Mouse (Mus musculus) MEL (cell line): Measurements from ENCODE around the gene Pdzd2. TPM values are rescaled to one million over a fixed set of nuclear protein-coding genes. Genes with fewer than 3 reads are reported as not detected.

Source experiments
- DNase-seq: peaks from one replicate; pipeline ENCODE4 v3.0.0; 2011; ENCODE audit warnings: low read depth, low spot score
- H3K27ac ChIP-seq: 2 replicates; pipeline ENCODE4 v1.5.1; 2012; ENCODE audit warnings: low read depth, mild to moderate bottlenecking, control low read depth, low read length, moderate library complexity; ENCODE audit not compliant: control insufficient read depth
- H3K27me3 ChIP-seq, 2 experiments: fragments of 150-350 bp in 1 of 2; sonication (generic) in 1 of 2; 2 replicates each; pipeline ENCODE4 v1.6.1; 2012; ENCODE audit warnings: low read length in 2 of 2, mild to moderate bottlenecking in 2 of 2, improper control_type of control experiment in 1 of 2, moderate library complexity in 1 of 2; ENCODE audit not compliant: insufficient read depth in 2 of 2, control insufficient read depth in 1 of 2
- H3K36me3 ChIP-seq, 2 experiments: 2 replicates each; pipeline ENCODE4 v1.6.1; 2012 to 2014; ENCODE audit warnings: low read length in 2 of 2, improper control_type of control experiment in 1 of 2, inconsistent platforms in 1 of 2, mild to moderate bottlenecking in 1 of 2; ENCODE audit not compliant: insufficient read depth in 2 of 2, control insufficient read depth in 1 of 2
- H3K4me1 ChIP-seq, 2 experiments: fragments of 150-350 bp in 1 of 2; sonication (generic) in 1 of 2; 2 replicates each; pipeline ENCODE4 v1.6.1; 2012; ENCODE audit warnings: low read length in 2 of 2, improper control_type of control experiment in 1 of 2, mild to moderate bottlenecking in 1 of 2; ENCODE audit not compliant: insufficient read depth in 2 of 2, control insufficient read depth in 1 of 2
- H3K4me3 ChIP-seq, 2 experiments: fragments of 150-350 bp in 1 of 2; sonication (generic) in 1 of 2; 2 replicates each; pipeline ENCODE4 v1.5.1; 2012; ENCODE audit warnings: low read depth in 2 of 2, low read length in 2 of 2, mild to moderate bottlenecking in 2 of 2, moderate library complexity in 2 of 2, control low read depth in 1 of 2, improper control_type of control experiment in 1 of 2; ENCODE audit not compliant: control insufficient read depth in 1 of 2, insufficient read depth in 1 of 2
- H3K79me2 ChIP-seq: 2 replicates; pipeline ENCODE4 v1.6.1; 2012; ENCODE audit warnings: mild to moderate bottlenecking, low read length, moderate library complexity; ENCODE audit not compliant: control insufficient read depth, poor library complexity, insufficient read depth
- H3K9ac ChIP-seq: 2 replicates; pipeline ENCODE4 v1.6.1; 2012; ENCODE audit warnings: low read depth, mild to moderate bottlenecking, control low read depth, low read length, moderate library complexity; ENCODE audit not compliant: control insufficient read depth, poor library complexity, severe bottlenecking
- H3K9me3 ChIP-seq: fragments of 150-350 bp; sonication (generic); replicated peaks from 2 replicates; pipeline ENCODE4 v1.6.1; 2012; ENCODE audit warnings: mild to moderate bottlenecking, low read length, improper control_type of control experiment, moderate library complexity; ENCODE audit not compliant: insufficient read depth
- CHD1 ChIP-seq: IDR thresholded peaks from 2 replicates; pipeline ENCODE4 v1.6.1; 2012; ENCODE audit warnings: low read depth, mild to moderate bottlenecking, inconsistent platforms, low read length, improper control_type of control experiment
- CHD2 ChIP-seq: IDR thresholded peaks from 2 replicates; pipeline ENCODE4 v1.6.1; 2011; ENCODE audit warnings: low read length, improper control_type of control experiment
- E2F4 ChIP-seq: IDR thresholded peaks from 2 replicates; pipeline ENCODE4 v1.6.1; 2011; ENCODE audit warnings: low read depth, low read length, improper control_type of control experiment, borderline replicate concordance
- ELF1 ChIP-seq: IDR thresholded peaks from 2 replicates; pipeline ENCODE4 v1.6.1; 2014; ENCODE audit warnings: low read depth, mild to moderate bottlenecking, inconsistent platforms, low read length, improper control_type of control experiment, moderate library complexity
- GABPA ChIP-seq: IDR thresholded peaks from 2 replicates; pipeline ENCODE4 v1.6.1; 2012; ENCODE audit warnings: low read depth, mild to moderate bottlenecking, inconsistent platforms, low read length, improper control_type of control experiment, moderate library complexity
- KAT2A ChIP-seq: conservative IDR thresholded peaks from 2 replicates; pipeline ENCODE4 v1.6.1; 2012; ENCODE audit warnings: low read depth, low read length, improper control_type of control experiment, inconsistent platforms
- MAFK ChIP-seq: IDR thresholded peaks from 2 replicates; pipeline ENCODE4 v1.6.1; 2011; ENCODE audit warnings: low read depth, mild to moderate bottlenecking, low read length, improper control_type of control experiment, borderline replicate concordance
- NELFE ChIP-seq: IDR thresholded peaks from 2 replicates; pipeline ENCODE4 v1.6.1; 2011; ENCODE audit warnings: low read depth, low read length, improper control_type of control experiment
- NRF1 ChIP-seq: IDR thresholded peaks from 2 replicates; pipeline ENCODE4 v1.6.1; 2014; ENCODE audit warnings: low read depth, mild to moderate bottlenecking, inconsistent platforms, low read length, improper control_type of control experiment, moderate library complexity; ENCODE audit not compliant: poor library complexity, insufficient read depth, severe bottlenecking
- POLR2AphosphoS2 ChIP-seq: IDR thresholded peaks from 2 replicates; pipeline ENCODE4 v1.6.1; 2011; ENCODE audit warnings: low read length, improper control_type of control experiment
- RAD21 ChIP-seq: IDR thresholded peaks from 2 replicates; pipeline ENCODE4 v1.6.1; 2011; ENCODE audit warnings: mild to moderate bottlenecking, low read depth, low read length, improper control_type of control experiment
- SIN3A ChIP-seq: IDR thresholded peaks from 2 replicates; pipeline ENCODE4 v1.6.1; 2012; ENCODE audit warnings: low read length, improper control_type of control experiment, inconsistent platforms
- UBTF ChIP-seq: IDR thresholded peaks from 2 replicates; pipeline ENCODE4 v1.6.1; 2012; ENCODE audit warnings: low read depth, mild to moderate bottlenecking, inconsistent platforms, low read length, improper control_type of control experiment, moderate library complexity, borderline replicate concordance; ENCODE audit not compliant: insufficient read depth
- USF1 ChIP-seq: IDR thresholded peaks from 2 replicates; pipeline ENCODE4 v1.6.1; 2014; ENCODE audit warnings: low read depth, mild to moderate bottlenecking, inconsistent platforms, low read length, improper control_type of control experiment, moderate library complexity
- ZKSCAN1 ChIP-seq: IDR thresholded peaks from 2 replicates; pipeline ENCODE4 v1.6.1; 2012; ENCODE audit warnings: low read depth, mild to moderate bottlenecking, inconsistent platforms, low read length, improper control_type of control experiment, moderate library complexity
- ZNF384 ChIP-seq: IDR thresholded peaks from 2 replicates; pipeline ENCODE4 v1.6.1; 2012; ENCODE audit warnings: low read depth, mild to moderate bottlenecking, inconsistent platforms, low read length, improper control_type of control experiment
- polyA plus RNA-seq, 2 experiments: library from polyadenylated mRNA; stranded (reverse) in 1 of 2; unstranded in 1 of 2; fragments of >175 nt in 1 of 2; fragments of >200 nt in 1 of 2; gene quantifications; 2 replicates each; pipeline versions ENCODE4 v1.2.1 to v1.2.4; 2012; ENCODE audit warnings: low replicate concordance in 2 of 2, low read depth in 1 of 2; ENCODE audit not compliant: insufficient read length in 2 of 2, insufficient read depth in 1 of 2, missing spikeins in 1 of 2
- total RNA-seq: library from RNA; depleted of rRNA; stranded (reverse); fragments of 300-350 nt; gene quantifications from 2 replicates; pipeline ENCODE4 v1.2.3, GENCODE M21; 2012

Gene Pdzd2
- total and polyA plus RNA-seq, 3 experiments = 0.15 to 0.33 TPM; not detected in 1

DNA sequence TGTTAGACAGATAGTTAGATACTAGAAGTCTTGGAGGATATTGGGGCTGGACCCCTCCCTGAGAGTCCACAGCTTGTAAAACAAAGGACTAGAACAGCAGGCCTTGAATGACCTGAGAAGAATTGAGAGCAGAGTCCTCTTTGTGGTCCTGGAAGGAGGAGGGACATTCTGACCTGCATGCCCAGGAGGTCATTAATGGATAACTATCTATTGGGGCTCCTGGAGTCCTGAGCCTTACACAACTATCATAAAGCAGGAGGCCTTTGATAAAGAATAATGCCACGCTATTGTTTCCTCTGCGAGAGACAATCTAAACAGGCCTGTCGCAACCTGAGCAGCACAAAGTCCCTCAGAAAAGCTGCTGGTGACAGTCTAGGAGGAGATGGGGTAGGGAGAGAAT is 156.7 kb downstream of the Pdzd2 start:
- H3K27ac ChIP-seq = no peak overlapping the region
- TF ChIP-seq SIN3A = no peak
- peaks cover 0 to 13% of the 10 kb centered on the region in 2 experiments; a peak in 3 of 4 replicates for H3K27me3 ChIP-seq
- no peaks in the 10 kb centered on the region for H3K9me3 ChIP-seq
- DNase-seq = no peak
- H3K36me3 ChIP-seq = no peaks in the 10 kb centered on the region
- no peaks in the 10 kb centered on the region for H3K79me2 ChIP-seq
- H3K4me3 ChIP-seq = no peak overlapping the region
- H3K4me1 ChIP-seq = no peaks in the 10 kb centered on the region
- H3K9ac ChIP-seq = no peak overlapping the region

DNA sequence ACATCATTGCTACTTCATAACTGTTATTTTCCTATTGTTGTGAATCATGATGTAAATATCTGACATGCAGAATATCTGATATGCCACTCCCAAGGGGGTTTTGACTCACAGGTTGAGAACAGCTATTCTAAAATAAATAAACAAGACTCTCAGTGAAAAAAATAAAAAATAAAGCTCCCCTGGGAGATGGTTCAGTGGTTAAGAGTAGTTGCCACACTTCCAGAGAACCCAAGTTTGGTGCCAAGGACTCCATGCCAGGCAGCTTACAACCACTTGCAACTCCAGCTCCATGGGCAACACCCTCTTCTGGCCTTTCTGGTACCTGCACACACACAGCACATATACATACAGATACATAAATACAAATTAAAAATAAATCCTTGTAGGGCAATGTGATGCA is 157.3 kb downstream of the Pdzd2 start:
- DNase-seq = no peak
- TF ChIP-seq RAD21 (no peak), KAT2A (no peak), SIN3A (no peak), GABPA (no peak), CHD1 (no peak), UBTF (no peak), NELFE (no peak), CHD2 (no peak), MAFK (no peak), POLR2AphosphoS2 (no peak), USF1 (no peak), NRF1 (no peak), E2F4 (no peak), ELF1 (no peak), ZNF384 (no peak), ZKSCAN1 (no peak)
- H3K27me3 ChIP-seq = peaks cover 0 to 11% of the 10 kb centered on the region in 2 experiments; a peak in 3 of 4 replicates
- no peak overlapping the region for H3K4me3 ChIP-seq
- H3K9me3 ChIP-seq = no peaks in the 10 kb centered on the region
- no peaks in the 10 kb centered on the region for H3K36me3 ChIP-seq
- H3K27ac ChIP-seq = no peak overlapping the region
- peaks cover 0 to 5% of the 10 kb centered on the region in 2 experiments; a peak in 3 of 4 replicates for H3K4me1 ChIP-seq
- no peak overlapping the region for H3K9ac ChIP-seq
- no peaks in the 10 kb centered on the region for H3K79me2 ChIP-seq
